Mouse (Mus musculus) inflammation-experienced regulatory T-cells, adult 16 weeks (primary cell): Measurements from ENCODE around the gene Sqstm1. TPM values are rescaled to one million over a fixed set of nuclear protein-coding genes. Genes with fewer than 3 reads are reported as not detected.

Source experiments
- polyA plus RNA-seq: library from polyadenylated mRNA; unstranded; fragments of 100-300 nt; shearing (Covaris generic); gene quantifications from one replicate; pipeline ENCODE4 v1.2.1, GENCODE M21; 2017

Sqstm1 gene
- 458 TPM for polyA plus RNA-seq

DNA sequence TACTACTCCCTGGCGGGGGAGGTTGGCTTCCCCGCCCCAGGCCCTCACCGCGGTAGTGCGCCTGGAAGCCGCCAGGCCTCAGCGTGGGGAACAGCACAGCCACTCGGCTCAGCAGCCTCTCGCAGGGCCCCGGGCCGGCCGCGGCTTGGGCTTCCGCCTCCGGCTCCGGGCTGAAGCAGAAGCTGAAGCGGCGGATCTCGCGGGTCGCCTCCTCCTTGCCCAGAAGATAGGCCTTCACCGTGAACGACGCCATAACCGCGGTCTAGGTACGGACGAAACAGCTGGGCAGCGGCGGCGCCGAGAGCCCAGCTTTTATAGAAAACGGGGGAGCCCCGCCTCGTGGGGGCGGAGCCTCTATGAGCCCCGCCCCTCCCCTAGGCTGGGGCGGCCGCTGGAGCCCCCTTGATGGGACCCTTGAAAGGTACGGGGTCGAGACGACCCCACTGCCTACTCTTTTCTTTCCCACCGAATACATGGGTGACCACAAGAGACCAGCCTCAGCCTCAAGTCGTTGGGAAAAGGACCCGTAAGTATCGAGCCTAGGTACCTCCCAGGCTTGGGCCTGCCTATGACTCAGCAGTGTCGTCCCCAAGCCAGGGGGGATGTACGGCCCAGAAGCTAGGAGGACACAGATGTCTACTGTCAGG lies at the start of gene Sqstm1, which contains the start of gene Mgat4b:
TSS of gene Sqstm1 (minus strand) at position 323 of the 647 bp plus-strand sequence.
TSS of gene Mgat4b (plus strand) at position 386 of the 647 bp plus-strand sequence.

DNA sequence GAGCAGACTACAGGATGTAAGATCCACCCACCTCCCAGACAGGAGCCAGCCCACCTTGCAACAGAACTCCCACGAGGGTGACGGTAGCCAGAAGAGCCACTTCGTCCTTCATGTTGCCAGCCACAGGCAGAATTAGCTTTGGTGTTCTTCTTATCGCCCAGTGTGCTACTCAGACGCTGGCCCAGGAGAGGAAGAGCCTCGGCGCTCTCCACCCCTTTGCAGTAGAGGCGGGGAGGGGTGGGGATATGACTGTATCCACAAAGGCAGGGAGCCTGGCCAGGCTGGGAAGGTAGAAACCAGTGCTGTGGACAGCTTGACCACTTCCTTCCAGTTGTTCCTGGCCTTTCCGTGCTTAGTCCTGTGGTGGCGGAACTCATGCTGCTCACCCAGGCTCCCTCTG lies 27.7 kb upstream of the Sqstm1 start, which contains the start of gene Ltc4s:
TSS of gene Ltc4s (minus strand) at position 293 of the 400 bp plus-strand sequence.

GRCm38 (mm10) chr11:50174111-50174729 lies 36.4 kb downstream of the Sqstm1 start, which contains the start of gene Mrnip:
Gene Mrnip, plus strand, starts transcription at chr11:50174444.

Other genes starting within 250 kb of the Sqstm1 start
- 4.7 TPM for gene Rnf130, start 185.5 kb downstream of the Sqstm1 start, polyA plus RNA-seq
- 62.7 TPM for gene Tbc1d9b, start 79.4 kb downstream of the Sqstm1 start, polyA plus RNA-seq
- 5.6 TPM for gene Mrnip, start 36.4 kb downstream of the Sqstm1 start, polyA plus RNA-seq
- 4.5 TPM for gene Mgat4b, start 63 bp upstream of the Sqstm1 start, polyA plus RNA-seq
- gene Ltc4s, start 27.8 kb upstream of the Sqstm1 start, polyA plus RNA-seq, result 1.4 TPM
- gene Maml1, start 81.5 kb upstream of the Sqstm1 start, polyA plus RNA-seq, result 2.2 TPM
- gene Canx, start 114.8 kb upstream of the Sqstm1 start, polyA plus RNA-seq, result 199 TPM
- gene Cby3, start 143.6 kb upstream of the Sqstm1 start, polyA plus RNA-seq, result not detected
- gene Hnrnph1, start 166.2 kb upstream of the Sqstm1 start, polyA plus RNA-seq, result 286 TPM
- gene Rufy1, start 220.3 kb upstream of the Sqstm1 start, polyA plus RNA-seq, result 15.4 TPM